Mouse (Mus musculus): ENCODE measurements around the gene N4bp3. TPM values are rescaled to one million over a fixed set of nuclear protein-coding genes. Genes with fewer than 3 reads are reported as not detected.

The N4bp3 gene
- total RNA-seq, 2 experiments from 2014 or later: 11.3 to 16.4 TPM

DNA sequence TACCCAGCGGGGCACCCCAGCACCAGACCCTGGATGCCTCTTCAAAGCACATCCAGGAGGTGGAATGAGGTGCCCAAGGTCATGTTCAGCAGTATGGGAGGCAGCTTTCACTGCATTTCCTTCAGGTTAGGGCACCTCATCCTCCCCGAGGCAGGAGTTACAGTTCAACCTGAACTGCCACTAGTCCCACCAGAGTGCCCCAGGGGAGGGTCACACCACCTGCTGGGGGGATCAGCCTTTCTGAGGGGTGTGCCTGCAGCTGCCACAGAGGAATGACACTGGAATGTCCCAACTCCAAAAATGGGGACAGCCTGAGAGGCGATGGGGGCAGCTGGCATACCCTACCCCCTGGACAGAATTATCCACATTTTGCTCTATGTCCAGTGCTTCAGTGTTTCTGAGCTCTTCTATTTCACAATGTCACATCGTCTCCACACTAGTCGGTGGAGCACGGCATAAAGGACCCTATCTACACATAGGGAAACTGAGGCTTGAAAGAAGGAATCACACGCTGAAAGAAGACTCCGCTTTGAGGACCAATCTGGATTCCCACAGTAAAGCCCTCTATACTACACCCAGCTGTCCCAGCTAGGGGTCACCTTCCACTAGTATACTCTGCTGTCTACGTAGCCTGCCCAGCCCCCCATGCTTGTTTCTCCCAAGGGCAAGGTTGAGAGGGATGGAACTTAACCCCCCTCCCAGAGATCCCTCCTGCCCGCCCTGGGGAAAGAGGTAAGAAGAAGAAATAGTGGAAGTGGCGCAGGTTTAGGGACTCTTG is 1.3 kb downstream of the N4bp3 start:
- DNase-seq (ENCODE audit: low spot score in 2 of 2): no peak
- peak overlapping the region; percentile 82; the same call in 1 of the 2 replicates for H3K27ac ChIP-seq

DNA sequence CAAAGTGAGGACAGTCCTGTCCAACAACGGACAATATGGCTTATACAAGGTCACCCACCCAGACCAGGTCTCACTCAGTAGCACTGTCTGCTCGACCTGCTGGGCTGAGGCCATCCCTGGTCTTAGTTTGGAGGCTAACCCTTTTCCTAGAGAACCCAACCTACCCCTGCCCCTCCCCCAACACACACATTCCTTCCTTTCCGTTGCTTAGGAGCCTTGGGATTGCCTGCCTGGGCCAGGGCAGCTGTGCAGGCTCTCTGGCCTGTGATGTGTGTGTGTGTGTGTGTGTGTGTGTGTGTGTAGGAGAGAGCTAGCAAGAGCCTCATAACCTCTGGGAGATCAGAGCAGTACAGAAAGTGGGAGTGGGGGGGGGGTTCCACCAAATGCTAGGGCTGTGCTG is 2.1 kb downstream of the N4bp3 start:
- H3K4me3 ChIP-seq: no peak overlapping the region
- H3K27ac ChIP-seq: peak overlapping the region; percentile 51; the same call in 1 of the 2 replicates
- no peak for DNase-seq (ENCODE audit: low spot score in 2 of 2)
- TF ChIP-seq CTCF (conservative IDR thresholded peaks at IDR 0.05): no peak

More for the DNA sequence above, 1.3 kb downstream of the N4bp3 start:
- TF ChIP-seq CTCF (conservative IDR thresholded peaks at IDR 0.05): 0 out of 2 replicates have a peak, but pooled peaks have one; percentile 2
- H3K4me3 ChIP-seq: peak overlapping the region; percentile 74

GRCm38 (mm10) chr11:51646751-51647667 is 3.6 kb downstream of the N4bp3 start:
- peak in 1 of 2 experiments; percentile 16 for DNase-seq (ENCODE audit: low spot score in 2 of 2)
- no peak for TF ChIP-seq CTCF (conservative IDR thresholded peaks at IDR 0.05)
- no peak overlapping the region; the same call in 1 of the 2 replicates for H3K4me3 ChIP-seq
- peak overlapping the region; percentile 70 for H3K27ac ChIP-seq

GRCm38 (mm10) chr11:51646245-51646644 is 4.4 kb downstream of the N4bp3 start:
- Histone ChIP-seq H3K27ac (peak overlapping the region; percentile 70), H3K4me3 (no peak overlapping the region)
- DNase-seq (ENCODE audit: low spot score in 2 of 2): no peak
- no peak for TF ChIP-seq CTCF (conservative IDR thresholded peaks at IDR 0.05)

DNA sequence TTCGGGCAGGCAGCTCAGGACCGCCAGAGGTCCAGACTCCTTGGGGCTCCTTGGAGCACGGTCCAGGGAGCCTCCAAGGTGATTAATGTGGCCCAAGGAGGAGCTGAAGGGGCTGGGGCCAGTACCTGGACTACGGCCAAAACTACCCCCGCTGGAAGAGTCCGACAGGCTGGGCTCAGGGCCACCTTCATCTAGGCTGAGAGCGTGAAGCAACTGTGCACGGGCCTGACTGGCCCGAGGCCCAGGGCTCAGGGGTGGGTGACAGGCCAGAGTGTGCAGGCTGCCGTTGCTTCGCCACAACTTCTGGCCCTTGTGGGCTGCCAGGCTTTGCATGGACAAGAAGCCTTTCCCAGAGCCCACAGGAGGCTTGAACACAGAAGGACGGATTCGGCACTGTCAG is 5.3 kb downstream of the N4bp3 start:
- no peak overlapping the region for H3K4me3 ChIP-seq
- no peak for DNase-seq (ENCODE audit: low spot score in 2 of 2)
- TF ChIP-seq CTCF (conservative IDR thresholded peaks at IDR 0.05): no peak
- H3K27ac ChIP-seq: no peak overlapping the region

- H3K27ac ChIP-seq: no peak overlapping the region
- DNase-seq (ENCODE audit: low spot score in 2 of 2): no peak
- no peak overlapping the region for H3K4me3 ChIP-seq
- TF ChIP-seq CTCF (conservative IDR thresholded peaks at IDR 0.05): no peak
These were observed 6.4 kb downstream of the N4bp3 start for GRCm38 (mm10) chr11:51644217-51644616.

GRCm38 (mm10) chr11:51643761-51644160 is 6.9 kb downstream of the N4bp3 start:
- peak overlapping the region; percentile 27; the same call in 1 of the 2 replicates for H3K4me3 ChIP-seq
- TF ChIP-seq CTCF (conservative IDR thresholded peaks at IDR 0.05): no peak
- no peak for DNase-seq (ENCODE audit: low spot score in 2 of 2)
- peak overlapping the region; percentile 51; the same call in 1 of the 2 replicates for H3K27ac ChIP-seq

GRCm38 (mm10) chr11:51643202-51643601 is 7.4 kb downstream of the N4bp3 start:
- Histone ChIP-seq H3K4me3 (no peak overlapping the region), H3K27ac (peak overlapping the region; percentile 51; the same call in 1 of the 2 replicates)
- TF ChIP-seq CTCF (conservative IDR thresholded peaks at IDR 0.05): no peak
- no peak for DNase-seq (ENCODE audit: low spot score in 2 of 2)

DNA sequence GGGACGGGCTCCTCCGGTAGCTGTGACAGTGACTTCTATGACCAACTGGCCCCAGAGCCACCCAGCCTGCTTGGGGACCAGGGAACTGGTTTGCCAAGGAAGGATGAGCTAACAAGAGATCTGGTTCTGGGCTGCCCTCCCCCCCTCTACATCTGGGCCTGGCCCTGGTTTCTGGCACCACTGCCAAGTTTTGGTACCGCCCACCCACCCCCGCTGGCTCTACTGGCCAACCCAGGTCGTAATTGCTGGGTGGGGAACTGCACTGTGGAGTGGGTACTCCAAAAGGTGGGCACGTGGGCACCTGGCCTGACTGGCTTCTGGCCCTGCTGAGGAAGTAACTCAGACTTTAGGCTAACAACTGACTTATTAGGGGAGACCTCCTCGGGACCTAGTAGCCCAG is 9.9 kb downstream of the N4bp3 start:
- no peak overlapping the region for H3K27ac ChIP-seq
- no peak for DNase-seq (ENCODE audit: low spot score in 2 of 2)
- TF ChIP-seq CTCF (conservative IDR thresholded peaks at IDR 0.05): no peak
- H3K4me3 ChIP-seq: no peak overlapping the region

GRCm38 (mm10) chr11:51638497-51638896 is 12.1 kb downstream of the N4bp3 start:
- TF ChIP-seq CTCF (conservative IDR thresholded peaks at IDR 0.05): no peak
- peak overlapping the region; percentile 24; the same call in 1 of the 2 replicates for H3K27ac ChIP-seq
- H3K4me3 ChIP-seq: no peak overlapping the region; the same call in 1 of the 2 replicates
- DNase-seq (ENCODE audit: low spot score in 2 of 2): no peak

- Histone ChIP-seq H3K27ac (peak overlapping the region; percentile 24), H3K4me3 (peak overlapping the region; percentile 22; the same call in 1 of the 2 replicates)
- DNase-seq (ENCODE audit: low spot score in 2 of 2): no peak
- TF ChIP-seq CTCF (conservative IDR thresholded peaks at IDR 0.05): no peak
These were observed 12.6 kb downstream of the N4bp3 start for GRCm38 (mm10) chr11:51637971-51638414.

- peak; percentile 86 for TF ChIP-seq CTCF (conservative IDR thresholded peaks at IDR 0.05)
- peak overlapping the region; percentile 82 for H3K4me3 ChIP-seq
- H3K27ac ChIP-seq: peak overlapping the region; percentile 92
- DNase-seq (ENCODE audit: low spot score in 2 of 2): no peak
These were observed 14.3 kb downstream of the N4bp3 start for GRCm38 (mm10) chr11:51636323-51636684.
